Comparison of ENCODE assay signal across 8 mouse cellular contexts in the genomic region with DNA sequence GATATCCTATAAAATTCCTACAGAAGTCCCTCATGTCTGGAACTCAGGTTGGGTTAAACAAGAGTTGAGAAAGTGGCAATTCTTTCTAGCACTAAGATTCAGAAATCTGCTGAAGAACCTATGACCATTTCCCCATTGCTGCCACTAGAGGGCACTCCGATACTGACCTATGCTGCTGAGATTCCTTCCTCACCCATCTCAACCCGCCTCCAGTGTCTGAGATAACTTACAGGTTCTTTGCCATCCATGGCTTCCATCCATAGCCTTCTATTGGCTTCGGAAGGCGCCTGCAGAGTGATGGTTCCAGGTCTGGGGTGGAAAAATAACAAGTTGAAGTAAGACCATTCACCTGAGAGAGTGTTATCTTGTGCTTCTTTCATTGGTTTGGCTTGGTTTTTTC.
A peak's percentile ranks its signal among the peaks of the same experiment; 100 is the strongest.
DNase-seq lines count a peak whose midpoint lies in the region; ATAC-seq and TF ChIP-seq lines count a peak whose summit lies in the region.

No protein-coding gene starts in this region.

- H3K36me3 ChIP-seq in forebrain, postnatal 0 days (ENCODE audit: insufficient read depth): no peaks in the 10 kb centered on the region
- H3K36me3 ChIP-seq in liver, adult 2 months (ENCODE audit: control insufficient read depth, insufficient read depth, low read length): no peaks in the 10 kb centered on the region
- H3K36me3 ChIP-seq in neural tube, embryonic 11.5 days (ENCODE audit: control insufficient read depth, insufficient read depth, low read length): no peaks in the 10 kb centered on the region

- H3K4me1 ChIP-seq in forebrain, postnatal 0 days (ENCODE audit: insufficient read depth): no peaks in the 10 kb centered on the region
- no peaks in the 10 kb centered on the region for H3K4me1 ChIP-seq in liver, adult 2 months (ENCODE audit: control insufficient read depth, insufficient read depth, low read length)
- H3K4me1 ChIP-seq in neural tube, embryonic 11.5 days (ENCODE audit: control insufficient read depth, insufficient read depth, low read length): no peaks in the 10 kb centered on the region

- no peaks in the 10 kb centered on the region for H3K9me3 ChIP-seq in forebrain, postnatal 0 days (ENCODE audit: low read length)
- H3K9me3 ChIP-seq in neural tube, embryonic 11.5 days (ENCODE audit: control insufficient read depth, low read length): no peaks in the 10 kb centered on the region

- TF ChIP-seq POLR2A in liver, adult 2 months (IDR thresholded peaks at IDR 0.05; ENCODE audit: extremely low read depth, insufficient read depth, low read length): no peak

- H3K27me3 ChIP-seq in forebrain, postnatal 0 days (ENCODE audit: insufficient read depth, low read length): no peaks in the 10 kb centered on the region
- H3K27me3 ChIP-seq in liver, adult 2 months (ENCODE audit: control insufficient read depth, insufficient read depth, low read length): no peaks in the 10 kb centered on the region
- no peaks in the 10 kb centered on the region for H3K27me3 ChIP-seq in neural tube, embryonic 11.5 days (ENCODE audit: control insufficient read depth, insufficient read depth, low read length)

- TF ChIP-seq CTCF in forebrain, postnatal 0 days (IDR thresholded peaks at IDR 0.05; ENCODE audit: low read depth): peak; percentile 82
- peak; percentile 43 for TF ChIP-seq CTCF in liver, adult 2 months (IDR thresholded peaks at IDR 0.05; ENCODE audit: low read depth, low read length)

- H3K79me2 ChIP-seq in liver, adult 2 months (ENCODE audit: control insufficient read depth, insufficient read depth, low read length): no peaks in the 10 kb centered on the region

- no peak overlapping the region for H3K27ac ChIP-seq in forebrain, postnatal 0 days (ENCODE audit: low read depth, low read length)
- H3K27ac ChIP-seq in liver, adult 2 months (replicated peaks; ENCODE audit: insufficient read depth, low read depth, low read length): no peak overlapping the region
- no peak overlapping the region for H3K27ac ChIP-seq in neural tube, embryonic 11.5 days (ENCODE audit: low read depth, low read length)

- no peak overlapping the region for H3K4me3 ChIP-seq in forebrain, postnatal 0 days (ENCODE audit: low read depth, low read length)
- H3K4me3 ChIP-seq in liver, adult 2 months (ENCODE audit: insufficient read depth, low read depth, low read length): no peak overlapping the region
- H3K4me3 ChIP-seq in neural tube, embryonic 11.5 days (ENCODE audit: low read depth, low read length): no peak overlapping the region

- WGBS in forebrain, postnatal 0 days: 17% methylated on average over 4 of the region's 4 CpGs
- 16% methylated on average over 4 of the region's 4 CpGs for WGBS in liver, adult 2 months
- 26% methylated on average over 4 of the region's 4 CpGs for WGBS in neural tube, embryonic 11.5 days

- peak; percentile 73 for ATAC-seq in forebrain, postnatal 0 days
- no peak for ATAC-seq in neural tube, embryonic 11.5 days (ENCODE audit: insufficient read depth, low FRiP score, low TSS enrichment)

- peak; percentile 59 for DNase-seq in 416B (ENCODE audit: low read depth)
- peak; percentile 31 for DNase-seq in Muller cell, postnatal 12 days (ENCODE audit: inconsistent ontology term)
- peak; percentile 59 to 65 for DNase-seq in cerebellum, adult 18-20 months
- DNase-seq in forebrain, postnatal 0 days: peak; percentile 77
- peak; percentile 48 for DNase-seq in kidney, adult 9 months
- DNase-seq in liver, adult 2 months (ENCODE audit: extremely low read depth, low read depth, low spot score): peak; percentile 36
- DNase-seq in neural tube, embryonic 11.5 days (ENCODE audit: low spot score): peak; percentile 48
- DNase-seq in thymus, postnatal 0 days (ENCODE audit: low spot score): peak; percentile 23

- H3K9ac ChIP-seq in forebrain, postnatal 0 days: no peak overlapping the region
- H3K9ac ChIP-seq in liver, adult 2 months (ENCODE audit: low read depth, low read length): no peak overlapping the region
- no peak overlapping the region for H3K9ac ChIP-seq in neural tube, embryonic 11.5 days (ENCODE audit: low read length)

- no peak overlapping the region for H3K4me2 ChIP-seq in forebrain, postnatal 0 days (ENCODE audit: low read depth)
- no peak overlapping the region for H3K4me2 ChIP-seq in neural tube, embryonic 11.5 days (ENCODE audit: low read depth)

Comparison
In these comparisons a context has a peak if more than half of its experiments do, and no peak if none do; other contexts are left out.
1. DNase-seq: peak in every context shown above with its lines; median percentile 77 in forebrain, postnatal 0 days; 62 in cerebellum, adult 18-20 months; 59 in 416B; 48 in kidney, adult 9 months; 48 in neural tube, embryonic 11.5 days; 36 in liver, adult 2 months; 31 in Muller cell, postnatal 12 days; 23 in thymus, postnatal 0 days.